Mouse (Mus musculus) spleen, adult 12 weeks (tissue): ENCODE measurements around the gene Apom.
A peak's percentile ranks its signal among the peaks of the same experiment; 100 is the strongest.
"Not testable (repeated sequence)": the region's sequence is repeated elsewhere in the genome, so short reads cannot be mapped to it uniquely, and the experiment has no call there.

ENCODE experiments used
- DNase-seq: peaks from one replicate; pipeline ENCODE4 v3.0.0; 2022; ENCODE audit warnings: low spot score

The Apom gene

DNA sequence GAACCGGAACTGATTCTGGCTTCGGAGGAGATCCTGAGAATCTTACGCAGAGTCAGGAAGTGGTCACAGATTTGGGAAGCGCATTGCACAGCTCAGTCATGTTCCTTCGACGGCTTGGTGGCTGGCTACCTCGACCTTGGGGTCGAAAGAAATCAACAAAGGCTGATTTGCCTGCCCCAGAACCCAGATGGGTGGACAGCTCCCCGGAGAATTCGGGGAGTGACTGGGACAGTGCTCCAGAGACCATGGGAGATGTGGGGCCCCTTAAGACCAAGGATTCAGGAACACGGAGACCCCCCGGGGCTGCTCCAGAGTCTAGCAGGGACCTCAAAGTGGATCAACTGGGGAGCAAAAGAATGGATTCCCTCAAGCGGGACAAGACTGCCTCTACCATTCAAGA lies 4.8 kb downstream of the Apom start:
- DNase-seq = no peak

DNA sequence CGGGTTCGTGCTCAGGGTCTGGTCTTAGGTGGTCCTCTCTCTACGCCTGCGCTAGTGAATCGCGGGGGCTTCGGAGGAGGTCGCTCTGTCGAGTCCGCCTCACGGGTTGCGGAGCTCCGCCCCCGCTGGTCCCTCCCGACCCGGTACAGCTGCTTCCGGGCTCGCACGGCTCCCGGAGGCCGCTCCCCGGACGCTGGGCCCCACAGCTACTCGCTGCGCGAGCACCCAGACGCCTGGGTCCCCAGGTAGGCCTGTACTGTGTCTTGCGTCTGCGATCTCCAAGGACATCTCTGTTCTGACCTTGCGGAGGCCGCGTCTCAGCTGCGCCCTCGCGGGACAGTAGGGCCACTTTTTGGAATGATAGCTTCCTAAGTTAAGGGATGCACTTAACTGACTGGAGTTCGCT lies 5.6 kb downstream of the Apom start, which contains the start of gene D17H6S53E:
TSS of gene D17H6S53E (plus strand) at position 168 of the 406 bp plus-strand sequence.
- DNase-seq = peak; percentile 61

DNA sequence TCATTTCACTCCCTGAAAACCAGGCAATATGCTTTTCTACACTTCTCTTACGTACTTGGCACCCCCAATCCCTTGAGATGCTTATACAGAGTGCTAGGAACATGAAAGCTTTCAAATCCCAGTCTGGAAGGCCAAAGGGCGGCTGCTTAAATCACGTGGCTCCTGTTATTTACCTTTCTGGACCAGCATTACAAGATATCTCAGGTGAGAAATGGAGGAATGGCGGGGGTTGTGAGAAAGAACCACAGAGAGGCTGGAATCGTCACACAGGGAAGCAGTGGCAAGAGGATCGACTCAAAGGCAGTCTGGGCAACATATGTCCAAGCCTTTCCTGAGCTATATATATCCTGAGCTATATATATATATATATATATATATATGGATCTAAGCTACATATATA lies 6.3 kb downstream of the Apom start:
- DNase-seq = no peak

DNA sequence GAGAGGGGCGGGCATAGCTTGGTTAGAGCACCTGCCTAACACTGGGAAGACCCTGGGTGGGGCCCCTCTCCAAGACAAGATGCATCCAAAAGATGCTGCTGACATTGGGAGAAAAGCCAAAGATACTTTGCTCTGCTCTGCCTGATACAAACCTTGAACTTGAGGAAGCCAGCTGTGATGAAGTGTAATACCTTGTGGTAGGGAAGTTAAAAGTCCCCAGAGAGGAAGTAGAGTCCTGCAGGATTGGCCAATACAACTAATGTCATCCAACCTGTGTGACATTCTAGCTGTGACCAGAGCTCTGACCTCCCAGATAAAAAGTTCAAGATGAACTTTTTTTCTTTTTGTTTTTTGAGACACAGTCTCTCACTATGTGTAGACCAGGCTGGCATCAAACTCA lies 6.8 kb downstream of the Apom start:
- DNase-seq = no peak

DNA sequence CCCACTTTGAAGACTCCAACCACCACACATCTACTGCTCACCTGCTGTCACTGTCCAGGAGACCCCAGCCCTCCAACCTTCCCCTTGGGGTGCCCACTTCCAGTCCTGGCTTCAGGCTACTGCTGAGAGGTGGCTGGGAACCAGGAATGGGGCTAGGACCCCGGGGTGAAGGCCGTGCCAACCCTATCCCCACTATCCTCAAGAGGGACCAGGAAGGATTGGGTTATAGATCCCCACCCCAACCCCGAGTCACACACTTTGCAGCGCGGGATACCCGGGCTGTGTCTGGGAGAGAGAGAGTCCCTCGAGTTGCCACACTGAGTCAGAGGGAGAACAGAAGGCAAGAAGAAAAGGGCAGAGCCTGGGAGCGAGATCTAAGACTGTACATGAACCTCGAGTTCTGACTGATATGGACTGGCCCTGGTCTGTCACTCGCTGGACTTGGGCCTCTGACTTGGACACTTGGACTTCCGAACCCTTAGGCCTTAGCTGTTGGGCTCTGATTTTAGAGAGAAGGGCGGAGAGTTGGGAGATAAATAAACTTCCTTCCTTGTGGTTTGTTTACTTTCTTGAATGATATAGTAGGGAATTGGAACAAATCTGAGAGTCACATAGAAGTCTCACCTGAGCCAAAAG lies 7.5 kb downstream of the Apom start:
- DNase-seq = not testable (repeated sequence)

DNA sequence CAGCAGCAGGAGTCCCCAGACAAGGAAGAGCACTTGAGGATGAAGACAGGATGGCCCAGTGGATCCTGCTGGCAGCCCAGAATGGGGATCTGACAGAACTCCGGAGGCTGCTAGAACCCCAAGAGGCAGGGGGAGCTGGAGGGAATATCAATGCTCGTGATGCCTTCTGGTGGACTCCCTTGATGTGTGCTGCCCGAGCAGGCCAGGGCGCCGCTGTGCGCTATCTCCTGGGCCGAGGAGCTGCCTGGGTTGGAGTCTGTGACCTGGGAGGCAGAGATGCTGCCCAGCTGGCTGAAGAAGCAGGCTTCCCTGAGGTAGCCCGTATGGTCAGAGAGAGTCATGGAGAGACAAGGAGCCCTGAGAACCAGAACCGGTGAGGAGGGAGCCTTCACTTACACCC lies 8.6 kb downstream of the Apom start:
- DNase-seq = not testable (repeated sequence)

DNA sequence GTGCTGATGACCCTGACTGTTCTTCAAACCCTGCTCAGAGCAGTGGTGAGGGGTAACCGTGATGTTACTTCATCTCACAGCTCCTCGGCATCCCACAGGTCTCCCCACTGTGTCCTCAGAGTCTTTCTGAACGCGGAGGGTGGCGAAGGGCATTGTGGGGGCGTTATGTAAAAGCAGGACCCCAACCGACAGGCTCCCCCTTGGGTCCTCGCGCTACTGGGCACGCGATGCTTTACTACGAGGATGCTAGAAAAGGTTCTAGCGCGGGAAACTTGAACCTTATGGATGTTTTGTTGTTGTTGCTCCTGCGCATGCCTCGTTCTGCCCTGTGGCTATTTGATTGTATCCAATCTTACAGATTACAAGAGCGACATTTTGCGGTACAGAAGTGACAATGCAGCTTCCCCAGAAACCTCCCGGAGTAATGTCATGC lies 10.0 kb downstream of the Apom start, which contains the start of gene Csnk2b:
TSS of gene Csnk2b (minus strand) at position 183 of the 433 bp plus-strand sequence.
- DNase-seq = no peak

DNA sequence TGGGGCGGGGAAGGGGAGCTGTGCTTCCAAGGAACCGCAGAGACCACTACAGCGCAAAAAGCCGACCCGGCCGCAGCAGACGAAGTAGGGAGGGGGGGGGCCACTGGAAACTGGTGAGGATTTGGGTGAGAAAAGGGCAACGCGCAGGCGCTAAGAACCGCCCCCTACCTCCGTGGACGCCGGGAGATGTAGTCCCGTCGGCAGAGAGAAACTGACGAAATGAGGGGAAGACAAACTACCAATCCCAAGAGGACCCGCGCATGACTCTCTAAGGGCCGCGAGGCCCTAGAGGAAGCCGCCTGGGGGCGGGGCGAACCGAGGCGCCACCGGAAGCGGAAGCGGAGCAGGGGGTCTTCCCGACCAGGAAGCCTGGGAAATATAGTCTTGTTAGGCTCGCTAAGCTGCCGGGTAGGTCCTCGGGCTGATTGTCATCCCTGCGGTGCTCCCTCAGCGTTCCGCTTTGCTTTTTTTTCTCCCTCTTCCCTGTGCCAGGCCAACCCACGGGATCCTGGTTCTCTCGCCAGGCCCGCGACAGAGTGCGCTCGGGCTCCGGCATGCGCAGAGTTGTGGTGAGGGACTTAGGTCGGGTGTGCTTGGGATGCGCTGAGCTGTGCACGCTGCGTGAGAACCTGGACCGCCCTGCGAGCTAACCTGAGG lies 10.6 kb downstream of the Apom start, which contains the start of gene Gpank1:
TSS of gene Gpank1 (plus strand) at position 313 of the 657 bp plus-strand sequence.
- peak; percentile 91 for DNase-seq

DNA sequence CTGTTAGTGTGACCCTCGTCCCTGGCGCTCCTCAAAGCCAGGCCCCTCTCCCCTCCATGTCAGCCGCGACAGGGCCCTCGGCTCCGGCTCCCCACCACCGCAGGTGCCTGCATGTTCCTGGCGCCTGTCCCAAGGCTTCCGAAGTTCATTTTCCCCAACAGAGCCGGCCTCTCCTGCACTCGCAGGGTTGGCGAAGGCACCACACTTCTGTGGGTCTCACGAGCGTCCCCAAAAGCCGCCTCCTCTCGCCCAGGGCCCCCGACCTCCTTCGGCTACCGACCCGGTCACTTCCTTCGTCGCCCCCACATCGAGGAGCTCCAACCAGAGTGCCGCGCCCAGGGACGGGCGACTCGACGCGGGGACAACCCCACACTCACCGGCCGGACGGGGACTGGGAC lies 11.1 kb downstream of the Apom start:
- no peak for DNase-seq

DNA sequence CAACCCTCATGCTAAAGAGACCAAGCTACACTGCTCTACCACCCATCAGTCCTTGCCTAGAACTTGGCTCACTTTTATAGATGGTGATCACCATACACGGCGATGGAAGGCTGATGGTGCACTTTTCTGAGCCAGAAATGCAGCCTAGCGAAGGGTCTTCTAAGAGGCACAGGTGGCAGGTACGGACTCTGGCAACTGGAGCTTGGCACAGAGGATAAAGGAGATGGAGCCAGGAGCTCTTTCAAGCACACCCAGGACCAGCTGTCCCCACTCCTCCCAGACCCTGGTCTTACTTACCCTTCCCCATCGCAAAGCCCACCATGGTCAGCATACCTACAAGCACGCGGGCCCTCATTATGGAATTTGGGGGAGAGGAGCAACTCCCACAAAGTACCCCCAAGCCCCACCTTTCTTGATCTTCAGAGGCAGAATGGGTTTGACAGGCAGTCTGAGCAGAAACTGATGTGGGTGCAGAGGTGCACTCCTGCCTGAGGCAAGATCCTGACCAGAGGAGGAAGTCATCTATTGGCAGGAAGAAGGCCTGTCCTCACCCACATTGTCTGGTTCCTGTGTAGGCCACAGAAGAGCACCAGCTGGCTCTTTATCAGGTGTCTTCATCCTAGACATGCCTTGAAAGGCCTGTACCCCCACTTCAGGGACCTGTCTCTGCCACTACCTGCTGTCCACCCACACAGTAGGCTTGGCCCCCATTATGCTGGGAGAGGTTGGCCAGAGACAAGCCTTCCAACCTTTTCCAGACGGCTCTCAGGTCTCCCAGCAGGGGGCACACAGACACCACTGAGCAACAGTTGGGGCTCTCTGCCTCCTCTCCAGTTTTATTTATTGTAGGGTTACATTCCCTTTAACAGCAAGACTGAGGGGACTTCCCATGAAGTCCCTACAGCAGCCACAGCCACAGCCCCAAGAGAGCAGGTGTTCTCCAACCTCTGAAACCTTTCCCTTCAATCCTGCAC lies 16.5 kb downstream of the Apom start, which contains the start of gene Ly6g5b:
TSS of gene Ly6g5b (minus strand) at position 383 of the 974 bp plus-strand sequence.
- no peak for DNase-seq

DNA sequence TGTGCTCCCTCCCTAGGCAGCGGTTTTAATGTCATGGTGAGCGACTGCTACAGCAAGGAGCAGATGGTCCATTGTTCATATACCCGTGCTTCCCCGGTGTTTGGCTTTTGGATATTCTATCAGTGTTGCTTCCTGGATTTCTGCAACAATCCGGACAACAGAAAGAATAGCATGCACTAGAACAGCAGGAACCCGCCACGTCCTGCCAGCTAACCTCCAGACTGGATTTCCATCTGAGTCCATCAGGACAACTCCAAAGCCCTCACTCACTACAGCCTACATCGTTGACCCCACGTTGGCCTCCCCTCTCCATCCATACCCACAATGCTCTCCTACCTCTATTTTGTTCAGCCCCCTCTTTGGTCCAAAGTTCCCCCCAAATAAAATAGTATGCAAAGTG lies 20.1 kb downstream of the Apom start:
- no peak for DNase-seq

DNA sequence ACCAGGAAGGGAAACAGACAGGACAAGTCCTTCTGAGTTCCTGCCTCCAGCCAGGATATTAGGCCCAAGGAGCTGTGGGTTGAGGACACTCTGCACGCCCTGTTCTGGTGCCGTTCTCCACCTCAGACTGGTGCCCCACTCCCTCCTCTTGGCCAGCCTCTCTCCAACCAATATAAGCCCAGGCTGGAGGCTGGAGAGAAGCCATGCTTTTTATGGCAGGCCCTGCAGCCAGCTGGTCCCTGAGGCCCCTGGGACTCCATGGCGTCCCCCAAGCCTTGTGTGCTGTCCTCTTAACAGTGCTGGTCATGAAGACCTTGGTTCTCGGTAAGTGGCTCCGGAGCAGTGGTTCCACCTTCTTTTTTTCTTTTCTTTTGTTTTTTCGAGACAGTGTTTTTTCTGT lies 23.8 kb downstream of the Apom start, which contains the start of gene Ly6g5c:
TSS of gene Ly6g5c (plus strand) at position 183 of the 400 bp plus-strand sequence.
- no peak for DNase-seq

DNA sequence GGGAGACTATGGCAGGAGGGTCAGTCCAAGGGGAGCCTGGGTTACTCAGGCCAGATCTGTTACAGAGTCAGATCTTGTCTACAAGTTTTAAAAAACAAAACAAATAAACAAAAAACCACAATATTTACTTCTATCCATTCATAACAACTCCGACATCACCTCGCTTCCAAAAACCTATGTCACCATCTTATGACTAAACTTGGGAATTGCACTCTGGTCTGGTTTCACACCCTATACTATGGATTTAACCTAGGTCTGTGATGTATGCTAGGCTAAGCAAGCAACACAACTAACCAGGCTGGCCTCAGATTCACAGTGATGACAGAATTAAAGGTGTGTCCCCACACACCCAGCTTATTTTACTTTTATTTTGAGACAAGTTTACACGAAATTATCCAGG lies 25.3 kb downstream of the Apom start:
- no peak for DNase-seq

DNA sequence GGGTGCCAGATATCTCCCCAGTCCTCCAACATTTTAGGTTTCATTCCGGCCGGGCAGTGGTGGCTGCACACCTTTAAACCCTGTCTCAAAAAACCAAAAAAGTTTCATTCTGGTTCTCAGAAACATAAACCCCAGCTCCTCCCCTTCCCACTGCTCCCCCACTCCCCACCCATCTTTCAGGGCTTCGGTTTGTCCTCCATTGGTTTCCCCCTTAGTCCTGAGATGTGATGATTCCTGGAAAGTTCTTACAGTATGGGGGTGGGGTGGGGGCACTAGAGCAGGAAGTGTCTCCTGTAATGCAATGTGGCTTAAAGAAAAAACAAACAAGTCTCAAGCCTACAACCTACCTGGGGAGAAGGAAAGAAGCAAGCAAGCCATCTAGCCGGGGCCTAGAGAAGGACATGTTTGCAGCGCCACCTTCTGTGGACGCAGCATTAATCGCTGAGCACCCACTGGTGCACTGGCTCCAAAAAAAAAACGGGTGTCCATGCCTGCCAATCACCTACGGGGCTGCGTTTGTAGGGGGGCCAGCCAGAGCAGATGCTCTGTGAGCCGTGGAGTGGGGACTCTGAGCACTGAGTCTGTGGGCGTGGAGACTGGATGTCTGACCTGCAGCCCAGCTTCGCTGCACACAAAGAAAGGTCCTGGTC lies 26.0 kb downstream of the Apom start:
- DNase-seq = no peak

DNA sequence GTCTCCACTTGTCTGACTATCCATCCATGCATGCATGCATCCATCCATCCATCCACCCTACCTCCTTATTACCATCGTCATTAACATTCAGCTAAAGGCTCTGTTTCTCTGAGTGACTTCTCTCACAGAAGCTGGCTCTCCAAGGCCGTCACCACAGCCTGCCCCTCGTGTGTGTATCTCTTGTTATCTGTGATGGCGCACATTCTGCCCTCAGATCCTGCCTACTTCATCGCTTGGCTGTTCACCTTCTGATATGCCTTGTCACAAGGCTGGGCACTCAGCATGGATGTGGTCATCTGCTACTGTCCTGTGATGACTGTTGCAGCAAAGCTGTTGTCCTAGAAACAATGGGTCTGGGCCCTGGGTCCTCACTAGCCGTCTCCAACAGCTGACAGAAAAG lies 27.1 kb downstream of the Apom start:
- DNase-seq = peak; percentile 42

DNA sequence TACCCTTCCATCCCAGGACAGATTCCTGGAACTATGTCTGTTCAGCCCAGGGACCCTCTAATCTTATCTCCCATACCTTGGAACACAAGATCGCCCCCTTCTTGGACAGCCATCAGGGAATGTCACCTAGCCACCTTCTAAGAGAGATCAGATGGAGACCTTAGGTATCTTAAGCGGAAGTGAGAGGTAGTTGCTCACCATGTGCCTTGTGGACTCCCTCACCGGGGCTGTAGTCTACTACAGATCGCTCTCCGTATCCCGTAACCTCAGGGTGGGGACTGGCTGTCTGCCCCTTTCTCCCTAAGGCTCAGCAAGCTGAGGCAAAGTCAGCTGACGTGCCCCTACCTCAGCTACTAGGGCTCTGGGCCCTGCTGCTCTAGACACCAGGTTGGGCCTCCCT lies 27.8 kb downstream of the Apom start:
- no peak for DNase-seq

DNA sequence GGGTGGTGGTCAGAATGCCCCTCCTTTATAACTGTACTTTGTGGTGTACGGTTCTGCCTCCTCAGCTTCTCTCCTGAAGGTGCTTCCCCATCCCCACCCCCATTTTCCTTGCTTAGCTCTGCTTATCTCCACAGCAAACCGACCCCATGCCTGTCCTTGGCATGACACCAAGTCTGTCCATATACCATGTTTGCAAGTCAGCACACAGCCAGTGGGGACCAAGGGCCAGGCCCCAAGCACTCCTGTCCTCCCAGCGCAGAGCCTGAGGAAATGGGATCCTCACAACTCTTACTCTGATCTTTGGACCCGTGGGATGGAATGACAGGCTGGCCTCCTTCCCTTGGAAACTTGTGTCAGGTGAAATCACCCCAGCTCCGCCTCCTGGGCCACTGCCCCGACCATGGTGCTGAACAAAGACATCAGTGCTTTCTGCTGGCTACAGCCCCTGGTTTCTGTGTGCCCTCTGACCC lies 28.6 kb downstream of the Apom start:
- DNase-seq = no peak

DNA sequence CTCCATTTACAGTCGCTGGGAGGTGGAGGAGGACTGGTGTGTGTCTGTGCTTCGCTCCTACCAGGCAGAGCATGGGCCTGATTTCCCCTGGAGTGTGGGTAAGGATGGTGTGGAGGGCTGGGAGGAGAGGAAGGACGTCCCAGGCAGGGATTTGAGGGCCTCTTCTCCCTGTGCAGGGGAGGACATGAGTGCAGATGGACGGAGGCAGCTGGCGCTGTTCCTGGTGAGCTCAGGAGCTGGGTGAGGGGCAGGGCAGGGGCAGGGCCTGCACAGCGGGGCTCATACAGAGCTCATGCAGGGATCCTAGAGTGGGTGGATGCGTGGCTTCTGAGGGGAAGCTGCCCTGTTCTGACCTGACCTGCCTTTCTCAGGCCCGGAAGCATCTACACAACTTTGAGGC lies 29.6 kb downstream of the Apom start:
- DNase-seq = no peak

DNA sequence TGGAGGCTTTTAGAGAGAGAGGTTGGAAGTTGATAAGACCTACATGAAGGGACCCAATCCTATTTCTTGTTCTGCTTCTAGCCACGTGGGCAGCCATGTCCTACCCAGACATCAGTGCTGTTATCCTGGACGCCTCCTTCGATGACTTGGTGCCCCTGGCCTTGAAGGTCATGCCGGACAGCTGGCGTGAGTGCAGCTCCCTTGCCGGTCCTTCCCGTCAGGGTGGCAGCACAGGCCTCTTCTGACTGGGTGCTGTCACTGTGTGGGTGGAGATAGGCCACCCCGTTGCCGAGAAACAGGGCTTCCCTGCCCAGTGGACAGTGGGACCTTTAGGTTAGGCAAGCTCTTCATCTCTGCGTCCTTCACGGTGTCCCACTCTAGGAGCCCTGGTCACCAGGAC lies 30.7 kb downstream of the Apom start:
- DNase-seq = no peak

DNA sequence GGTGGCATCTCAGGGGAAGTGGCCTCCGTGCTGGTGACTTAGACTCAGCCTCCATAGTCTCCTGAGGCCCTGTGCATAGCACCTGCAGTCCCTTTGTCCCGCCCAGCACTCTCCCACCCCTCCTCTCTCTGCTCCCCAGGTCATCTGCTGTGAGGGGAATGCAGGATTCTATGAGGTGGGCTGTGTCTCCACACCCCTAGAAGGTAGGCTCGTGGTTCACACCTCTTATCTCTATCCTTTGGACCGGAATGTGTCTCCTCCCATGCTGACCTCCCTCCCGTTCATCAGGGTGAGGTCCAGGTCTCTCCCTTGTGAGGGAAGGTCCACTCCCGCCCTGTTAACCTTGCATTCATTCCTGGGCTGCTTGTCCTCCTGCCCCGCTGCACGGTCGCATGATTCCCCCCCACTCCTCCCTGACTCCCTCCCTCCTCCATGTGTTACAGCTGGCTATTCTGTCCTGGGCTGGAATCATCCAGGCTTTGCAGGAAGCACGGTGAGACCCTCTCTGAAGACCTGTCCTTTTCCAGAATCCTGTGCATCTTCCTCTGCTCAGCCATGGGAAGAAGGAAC lies 31.6 kb downstream of the Apom start:
- no peak for DNase-seq

DNA sequence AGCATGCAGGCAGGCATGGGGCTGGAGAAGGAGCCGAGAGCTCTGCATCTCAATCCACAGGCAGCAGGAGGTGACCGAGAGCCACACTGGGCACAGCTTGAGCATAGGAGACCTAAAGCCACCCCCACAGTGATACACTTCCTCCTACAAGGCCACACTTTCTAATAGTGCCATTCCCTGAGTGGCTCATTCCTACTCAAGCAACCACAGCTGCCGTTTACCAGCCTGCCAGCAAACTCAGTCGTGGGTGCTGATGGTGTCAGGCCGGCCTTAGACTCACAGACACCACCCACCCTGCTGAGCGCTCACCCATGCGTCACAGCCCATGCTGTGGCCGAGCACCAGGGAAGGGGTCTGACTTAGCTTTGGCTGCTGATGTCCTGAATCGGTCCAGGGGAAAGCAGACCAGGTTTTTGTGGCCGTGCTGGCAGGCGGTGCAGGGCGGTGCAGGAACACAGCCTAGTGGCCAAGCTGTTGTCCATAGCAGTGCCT lies 34.6 kb downstream of the Apom start:
- DNase-seq = no peak
